ENCODE assay signal across 10 mouse cellular contexts in genomic region chr2:160378271-160378670, GRCm38 (mm10). TPM values are rescaled to one million over a fixed set of nuclear protein-coding genes. Genes with fewer than 3 reads are reported as not detected.
DNase-seq lines count a peak whose midpoint lies in the region; ATAC-seq and TF ChIP-seq lines count a peak whose summit lies in the region.
"Had no signal": no experiment of that assay in that cellular context is flagged by ENCODE, and none has a peak within 500 bp of the region (broad histone marks: within the 10 kb centered on the region; RNA-seq: fewer than 3 reads in every experiment).

No protein-coding gene starts in this region.

- ATAC-seq in midbrain, embryonic 16.5 days, result no peak
- ATAC-seq in kidney, embryonic 16.5 days (ENCODE audit: low FRiP score, low TSS enrichment), result peak; percentile 12; the same call in 1 of the 2 replicates

- H3K36me3 ChIP-seq in midbrain, embryonic 10.5 days, result no peaks in the 10 kb centered on the region
- H3K36me3 ChIP-seq in midbrain, embryonic 16.5 days (ENCODE audit: control insufficient read depth, insufficient read depth, low read length), result no peaks in the 10 kb centered on the region
- H3K36me3 ChIP-seq in kidney, embryonic 16.5 days (ENCODE audit: insufficient read depth, low read length), result no peaks in the 10 kb centered on the region
- H3K36me3 ChIP-seq: heart, embryonic 13.5 days; lung, embryonic 15.5 days had no signal

- H3K4me3 ChIP-seq in cerebellum, adult 2 months (replicated peaks; ENCODE audit: insufficient read depth, low read depth, low read length), result no peak overlapping the region
- H3K4me3 ChIP-seq in midbrain, embryonic 10.5 days, result no peak overlapping the region
- no peak overlapping the region for H3K4me3 ChIP-seq in midbrain, embryonic 16.5 days (ENCODE audit: low read depth, low read length)
- H3K4me3 ChIP-seq in bone marrow macrophage, adult 2 months (ENCODE audit: insufficient read depth, low read length), result no peak overlapping the region
- no peak overlapping the region for H3K4me3 ChIP-seq in kidney, embryonic 16.5 days (ENCODE audit: low read length)
- H3K4me3 ChIP-seq: heart, embryonic 13.5 days; lung, embryonic 15.5 days had no signal

- no peak overlapping the region for H3K27ac ChIP-seq in cerebellum, adult 2 months (ENCODE audit: insufficient read depth, low read length)
- no peak overlapping the region for H3K27ac ChIP-seq in midbrain, embryonic 10.5 days (replicated peaks)
- H3K27ac ChIP-seq in midbrain, embryonic 16.5 days (ENCODE audit: low read length), result no peak overlapping the region
- no peak overlapping the region for H3K27ac ChIP-seq in bone marrow macrophage, adult 2 months (ENCODE audit: insufficient read depth, low read depth, low read length)
- H3K27ac ChIP-seq in kidney, embryonic 16.5 days (ENCODE audit: low read length), result no peak overlapping the region
- H3K27ac ChIP-seq: heart, embryonic 13.5 days; lung, embryonic 15.5 days had no signal

- peak; percentile 75 for TF ChIP-seq CTCF in cerebellum, adult 2 months (IDR thresholded peaks at IDR 0.05; ENCODE audit: borderline replicate concordance, insufficient read depth, low read depth, low read length)
- TF ChIP-seq CTCF in bone marrow macrophage, adult 2 months (IDR thresholded peaks at IDR 0.05; ENCODE audit: low read depth, low read length), result peak; percentile 73; the same call in 1 of the 2 replicates

- peak in 1 of 2 experiments; percentile 24 for DNase-seq in cerebellum, adult 2 months
- no peak for DNase-seq in cerebellum, adult 9-11 months
- peak; percentile 35 for DNase-seq in midbrain, embryonic 10.5 days (ENCODE audit: low spot score)
- peak; percentile 74 for DNase-seq in retina, embryonic 14.5 days (ENCODE audit: low spot score)
- no peak for DNase-seq in heart, adult 11 months

- WGBS in cerebellum, adult 2 months, result 53% methylated on average over 4 of the region's 4 CpGs
- 42% methylated on average over 4 of the region's 4 CpGs for WGBS in midbrain, embryonic 10.5 days
- WGBS in midbrain, embryonic 16.5 days, result 43% methylated on average over 4 of the region's 4 CpGs
- 50% methylated on average over 4 of the region's 4 CpGs for WGBS in kidney, embryonic 16.5 days

- no peaks in the 10 kb centered on the region; the same call in 1 of the 2 replicates for H3K27me3 ChIP-seq in cerebellum, adult 2 months (ENCODE audit: control insufficient read depth, insufficient read depth, low read length)
- peaks cover 54% of the 10 kb centered on the region for H3K27me3 ChIP-seq in midbrain, embryonic 10.5 days (ENCODE audit: low read depth, poor library complexity, severe bottlenecking)
- H3K27me3 ChIP-seq in midbrain, embryonic 16.5 days (ENCODE audit: control insufficient read depth, insufficient read depth, low read depth, low read length), result no peaks in the 10 kb centered on the region; the same call in none of the 2 replicates
- peaks cover 33% of the 10 kb centered on the region for H3K27me3 ChIP-seq in kidney, embryonic 16.5 days (ENCODE audit: insufficient read depth, low read length)

- H3K9ac ChIP-seq in midbrain, embryonic 16.5 days (ENCODE audit: low read depth, low read length), result no peak overlapping the region
- H3K9ac ChIP-seq in kidney, embryonic 16.5 days (replicated peaks; ENCODE audit: low read length), result no peak overlapping the region
- H3K9ac ChIP-seq: heart, embryonic 13.5 days; lung, embryonic 15.5 days had no signal

- no peaks in the 10 kb centered on the region for H3K9me3 ChIP-seq in midbrain, embryonic 10.5 days (replicated peaks)
- no peaks in the 10 kb centered on the region for H3K9me3 ChIP-seq in midbrain, embryonic 16.5 days (replicated peaks; ENCODE audit: control insufficient read depth, low read length, poor library complexity, severe bottlenecking)
- no peaks in the 10 kb centered on the region for H3K9me3 ChIP-seq in kidney, embryonic 16.5 days (ENCODE audit: low read length)
- H3K9me3 ChIP-seq: heart, embryonic 13.5 days; lung, embryonic 15.5 days had no signal

- no peaks in the 10 kb centered on the region for H3K4me1 ChIP-seq in cerebellum, adult 2 months (ENCODE audit: control insufficient read depth, insufficient read depth, low read length)
- peaks cover 14% of the 10 kb centered on the region for H3K4me1 ChIP-seq in midbrain, embryonic 10.5 days
- peaks cover 6% of the 10 kb centered on the region; the same call in 1 of the 2 replicates for H3K4me1 ChIP-seq in midbrain, embryonic 16.5 days (ENCODE audit: control insufficient read depth, insufficient read depth, low read length)
- H3K4me1 ChIP-seq in bone marrow macrophage, adult 2 months (ENCODE audit: control insufficient read depth, insufficient read depth, low read length), result peaks cover 2% of the 10 kb centered on the region
- 0 out of 2 replicates have a peak, but pooled peaks cover 5% of the 10 kb centered on the region for H3K4me1 ChIP-seq in kidney, embryonic 16.5 days (ENCODE audit: insufficient read depth, low read length)
- H3K4me1 ChIP-seq: lung, embryonic 15.5 days had no signal

- no peak for TF ChIP-seq POLR2A in cerebellum, adult 2 months (IDR thresholded peaks at IDR 0.05; ENCODE audit: borderline replicate concordance, insufficient read depth, low read length)
- no peak for TF ChIP-seq POLR2A in bone marrow macrophage, adult 2 months (IDR thresholded peaks at IDR 0.05; ENCODE audit: borderline replicate concordance, low read depth, low read length)

- H3K4me2 ChIP-seq in midbrain, embryonic 16.5 days (ENCODE audit: low read length), result no peak overlapping the region
- H3K4me2 ChIP-seq in kidney, embryonic 16.5 days (replicated peaks; ENCODE audit: low read depth, low read length), result no peak overlapping the region
- H3K4me2 ChIP-seq: heart, embryonic 13.5 days; lung, embryonic 15.5 days had no signal

RNA-seq across cellular contexts. Expression of gene Mafb, which starts 11.4 kb away (rescaled TPM):
- polyA plus RNA-seq in cerebellum, adult 2 months (2012; rRNA removed), result 2.7 and 4.3 TPM in 2 replicates
- polyA plus RNA-seq in midbrain, embryonic 10.5 days (2016; fragmentation: Nextera tagmentation; extraction: Ambion mirVana), result 3.3 and 4.1 TPM in 2 replicates
- 5.6 and 5.8 TPM in 2 replicates for polyA plus RNA-seq in midbrain, embryonic 16.5 days (2015; fragmentation: Nextera tagmentation; extraction: Ambion mirVana)
- polyA plus RNA-seq in bone marrow macrophage, adult 2 months (2012; ENCODE audit: insufficient read depth, insufficient read length, missing spikeins), result 166 TPM in 2 replicates
- 31.4 and 35.8 TPM in 2 replicates for polyA plus RNA-seq in kidney, embryonic 16.5 days (2015; fragmentation: Nextera tagmentation; extraction: Ambion mirVana)

RNA-seq across cellular contexts. Expression of gene Gm826, which starts 44.3 kb away (rescaled TPM):
- 0.18 TPM in 1 of 2 replicates, not detected in the other for polyA plus RNA-seq in cerebellum, adult 2 months (2012; rRNA removed)
- 0.35 TPM in 1 of 2 replicates, not detected in the other for polyA plus RNA-seq in midbrain, embryonic 10.5 days (2016; fragmentation: Nextera tagmentation; extraction: Ambion mirVana)
- not detected in 2 replicates for polyA plus RNA-seq in midbrain, embryonic 16.5 days (2015; fragmentation: Nextera tagmentation; extraction: Ambion mirVana)
- not detected in 2 replicates for polyA plus RNA-seq in bone marrow macrophage, adult 2 months (2012; ENCODE audit: insufficient read depth, insufficient read length, missing spikeins)
- polyA plus RNA-seq in kidney, embryonic 16.5 days (2015; fragmentation: Nextera tagmentation; extraction: Ambion mirVana), result 0.67 and 0.91 TPM in 2 replicates

Comparison
In these comparisons a context has a peak if more than half of its experiments do, and no peak if none do; other contexts are left out.
1. DNase-seq: peak in midbrain, embryonic 10.5 days (single experiment) and retina, embryonic 14.5 days (single experiment); none in cerebellum, adult 9-11 months (single experiment) and heart, adult 11 months (single experiment).